Mouse (Mus musculus): Measurements from ENCODE around the gene Plcb4.

Plcb4 gene

DNA sequence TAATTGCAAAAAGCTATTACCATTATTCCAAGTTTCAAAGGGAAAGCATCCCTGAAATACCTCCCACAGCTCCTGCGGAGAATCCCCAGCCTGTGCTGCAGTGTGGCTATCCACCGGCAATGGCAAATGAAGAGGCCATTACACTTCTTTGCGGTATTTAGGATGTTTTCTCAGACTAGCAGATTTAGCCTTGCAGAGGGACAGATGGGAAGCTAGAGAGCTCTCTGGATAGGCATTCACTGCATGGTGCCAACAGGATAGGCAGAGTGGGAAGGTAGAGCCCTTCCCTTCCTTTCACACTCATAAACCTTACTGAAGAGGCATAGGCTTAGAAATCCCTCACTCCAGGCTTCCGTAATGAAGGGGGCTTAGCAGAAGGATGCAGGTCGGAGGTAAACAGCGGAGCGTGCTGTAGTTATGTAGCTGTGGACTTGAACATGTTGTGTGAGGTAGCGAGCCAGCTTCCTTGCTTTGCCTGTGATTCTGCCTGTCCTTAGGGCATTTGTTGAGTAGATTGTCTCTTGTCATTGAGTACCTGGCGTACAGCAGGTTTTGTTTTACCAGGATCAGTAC lies 144.2 kb downstream of the Plcb4 start:
- DNase-seq (ENCODE audit: low read depth in 2 of 2, low spot score in 2 of 2), result no peak

- DNase-seq (ENCODE audit: low read depth in 2 of 2, low spot score in 2 of 2), result no peak
These were observed 147.2 kb downstream of the Plcb4 start for GRCm38 (mm10) chr2:135805748-135806685.

DNA sequence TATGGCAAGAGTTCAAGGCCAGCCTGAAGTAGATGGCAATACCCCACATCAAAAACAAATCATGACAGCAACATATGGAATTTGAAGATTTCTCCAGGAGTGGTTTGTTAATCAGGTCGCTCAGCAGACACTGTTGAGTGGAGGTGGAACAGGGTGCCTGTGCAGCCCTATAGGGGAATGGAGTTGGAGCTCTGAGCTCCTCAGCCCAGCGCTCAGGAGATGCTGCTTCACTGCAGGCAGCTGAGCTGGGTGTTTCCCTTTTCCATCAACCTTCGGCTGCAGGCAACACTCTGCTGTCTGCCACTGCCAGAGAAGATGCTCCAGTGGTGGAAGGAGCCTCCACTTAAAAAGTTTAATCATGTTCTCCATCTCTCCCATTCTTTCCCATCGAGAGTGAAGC lies 149.5 kb downstream of the Plcb4 start:
- no peak for DNase-seq (ENCODE audit: low read depth in 2 of 2, low spot score in 2 of 2)

DNA sequence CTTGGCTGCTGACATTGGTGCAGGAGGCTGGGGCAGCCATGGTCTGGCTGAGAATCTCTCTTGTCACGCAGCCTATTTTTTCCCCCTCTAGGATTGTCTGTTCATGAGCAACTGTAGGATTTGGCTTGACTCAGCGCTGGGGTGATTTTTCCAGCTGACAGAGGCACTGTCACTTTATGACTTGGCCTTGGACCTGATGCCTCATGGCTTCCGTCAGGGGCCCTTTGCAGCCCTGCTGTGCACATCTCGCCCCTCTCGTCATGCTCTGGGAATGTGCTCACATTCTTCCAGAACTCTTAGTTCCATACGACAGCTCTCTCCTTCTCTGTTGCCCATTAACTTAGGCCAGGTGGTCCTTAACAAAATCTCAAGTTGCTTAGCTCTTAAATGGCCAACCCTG lies 152.0 kb downstream of the Plcb4 start:
- DNase-seq (ENCODE audit: low read depth in 2 of 2, low spot score in 2 of 2), result no peak

- DNase-seq (ENCODE audit: low read depth in 2 of 2, low spot score in 2 of 2), result no peak
These were observed 152.8 kb downstream of the Plcb4 start for GRCm38 (mm10) chr2:135811453-135812101.

DNA sequence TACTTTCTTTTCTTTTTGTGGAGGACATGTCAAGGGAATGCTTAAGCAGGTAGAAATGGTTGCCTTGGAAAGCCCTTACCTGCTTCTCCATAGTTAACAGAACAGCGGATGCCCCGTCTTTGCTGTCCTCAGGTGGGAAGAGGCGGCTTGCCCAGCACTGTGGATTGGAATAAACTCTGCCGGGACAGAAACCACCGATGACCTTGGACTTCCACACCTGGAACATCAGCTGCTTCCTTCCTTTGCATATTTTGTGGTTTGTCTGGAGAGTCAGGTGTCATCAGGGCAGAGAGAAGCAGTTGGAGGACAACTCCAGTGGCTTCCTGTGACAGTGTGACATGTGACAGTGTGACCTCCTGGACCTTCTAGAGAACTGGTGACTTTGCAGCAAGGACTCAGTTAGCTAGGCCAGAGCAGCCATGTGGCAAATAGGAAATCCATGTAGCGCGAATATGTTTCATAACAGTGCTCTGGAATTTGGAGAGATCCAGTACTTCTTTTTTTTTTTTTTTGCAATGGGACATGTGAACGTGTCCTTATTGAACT lies 154.0 kb downstream of the Plcb4 start:
- no peak for DNase-seq (ENCODE audit: low read depth in 2 of 2, low spot score in 2 of 2)

DNA sequence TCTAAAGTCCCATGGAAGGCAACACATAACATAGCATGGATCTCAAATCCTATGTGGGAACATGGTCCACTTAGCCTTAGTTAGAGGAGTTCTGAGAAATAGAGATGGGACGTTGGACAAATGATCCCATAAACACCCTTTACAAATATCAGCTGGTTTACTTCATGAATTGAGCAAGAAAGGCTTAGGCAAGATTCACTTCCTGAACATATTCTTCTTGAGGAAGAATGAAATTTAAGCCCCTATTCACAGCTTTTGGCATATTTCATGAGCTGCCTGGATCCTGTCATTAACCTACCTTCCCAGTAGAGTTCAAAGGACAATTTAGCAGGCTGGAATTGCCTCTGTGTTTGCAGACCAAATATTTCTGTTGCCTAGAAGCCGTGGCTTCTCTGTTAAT lies 161.9 kb downstream of the Plcb4 start:
- DNase-seq (ENCODE audit: low read depth in 2 of 2, low spot score in 2 of 2), result no peak

DNA sequence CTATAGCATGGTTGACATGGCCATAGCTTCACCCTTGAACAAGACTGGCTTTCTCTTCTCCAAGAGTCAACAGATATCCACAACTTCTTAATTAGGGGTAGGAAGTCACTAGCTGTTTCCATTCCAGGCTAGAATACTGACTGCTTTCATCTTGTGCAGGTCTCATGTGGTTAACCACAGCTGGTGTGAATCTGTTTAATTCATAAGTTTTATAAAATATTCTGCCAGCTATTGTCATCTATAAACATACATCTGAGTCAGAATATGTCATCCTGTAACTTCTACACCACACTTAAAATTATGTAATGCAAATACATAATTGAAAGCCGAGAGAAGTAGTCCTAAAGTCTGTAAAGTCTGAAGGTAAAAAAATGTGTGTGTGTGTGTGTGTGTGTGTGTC lies 164.9 kb downstream of the Plcb4 start:
- no peak for DNase-seq (ENCODE audit: low read depth in 2 of 2, low spot score in 2 of 2)

DNA sequence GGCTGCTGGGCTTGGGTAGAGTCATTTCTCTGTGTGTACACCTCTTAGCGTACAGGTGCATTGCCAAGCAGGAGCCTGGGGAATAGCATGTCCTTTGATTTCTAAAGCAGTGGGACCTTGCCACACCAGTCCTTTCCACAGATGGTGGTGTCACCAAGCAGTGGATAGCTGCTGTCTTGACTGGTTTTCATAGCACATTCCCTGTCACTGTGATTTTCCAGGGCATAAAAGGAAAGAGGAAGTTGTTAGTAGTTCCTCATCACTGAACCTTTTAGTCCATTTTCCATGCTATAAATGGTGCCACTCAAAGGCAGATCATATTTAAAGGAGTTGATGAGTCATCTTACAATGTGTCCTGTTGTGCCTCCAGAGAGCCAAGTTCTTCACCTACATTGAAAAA lies 165.9 kb downstream of the Plcb4 start:
- DNase-seq (ENCODE audit: low read depth in 2 of 2, low spot score in 2 of 2), result no peak

DNA sequence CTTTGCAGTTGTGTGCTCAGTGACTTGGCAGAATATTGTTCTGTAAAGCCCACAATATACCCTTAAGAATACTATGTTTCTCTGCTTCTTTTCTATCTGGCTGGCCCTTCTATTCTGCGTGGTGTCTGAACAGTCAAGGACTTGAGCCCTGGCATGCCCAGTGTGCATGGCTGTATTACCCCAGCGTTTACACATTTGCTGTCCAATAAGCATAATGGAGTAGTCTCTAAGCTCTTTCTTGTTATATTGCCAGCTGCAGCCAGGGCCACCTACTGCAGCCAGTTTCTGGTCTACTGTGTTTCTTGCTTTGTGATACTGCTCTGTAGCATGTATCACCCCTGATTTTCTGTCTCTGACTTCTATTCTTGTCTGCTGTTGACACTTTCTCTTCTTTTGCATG lies 166.8 kb downstream of the Plcb4 start:
- no peak for DNase-seq (ENCODE audit: low read depth in 2 of 2, low spot score in 2 of 2)

DNA sequence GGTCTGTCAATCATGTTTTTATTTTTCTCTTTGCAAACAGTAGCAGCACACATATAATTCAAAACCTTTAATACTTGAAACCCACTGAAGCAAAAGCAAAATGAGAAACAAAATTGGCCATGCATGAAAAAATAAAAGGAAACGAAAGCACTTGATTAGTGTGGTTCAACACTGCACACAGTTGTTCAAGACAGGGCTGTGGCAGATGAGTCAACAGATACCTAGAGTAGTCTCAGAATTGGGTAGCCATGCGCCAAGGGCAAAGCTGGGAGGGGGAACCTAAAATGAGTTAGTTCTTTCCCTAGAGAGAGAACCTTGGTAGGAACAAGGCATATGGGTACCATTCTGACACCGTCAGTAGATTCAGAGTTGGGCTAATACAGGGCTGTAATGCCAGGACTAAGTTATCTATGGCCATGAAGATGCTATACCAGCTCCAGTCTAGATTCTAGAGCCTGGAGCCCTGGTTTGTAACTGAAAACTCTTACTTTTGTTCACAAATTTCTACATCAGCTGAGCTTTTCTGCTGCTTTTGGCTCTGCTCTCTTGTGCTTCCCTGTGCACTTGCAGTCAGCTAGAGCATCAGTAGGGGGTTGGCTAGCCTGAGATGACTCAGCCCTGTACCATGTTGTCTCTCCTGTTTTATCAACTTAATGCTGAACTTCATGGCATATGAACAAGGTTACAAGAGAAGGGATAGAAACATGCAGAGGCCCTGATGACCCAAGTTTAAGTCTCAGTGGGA lies 168.0 kb downstream of the Plcb4 start:
- DNase-seq (ENCODE audit: low read depth in 2 of 2, low spot score in 2 of 2), result no peak

DNA sequence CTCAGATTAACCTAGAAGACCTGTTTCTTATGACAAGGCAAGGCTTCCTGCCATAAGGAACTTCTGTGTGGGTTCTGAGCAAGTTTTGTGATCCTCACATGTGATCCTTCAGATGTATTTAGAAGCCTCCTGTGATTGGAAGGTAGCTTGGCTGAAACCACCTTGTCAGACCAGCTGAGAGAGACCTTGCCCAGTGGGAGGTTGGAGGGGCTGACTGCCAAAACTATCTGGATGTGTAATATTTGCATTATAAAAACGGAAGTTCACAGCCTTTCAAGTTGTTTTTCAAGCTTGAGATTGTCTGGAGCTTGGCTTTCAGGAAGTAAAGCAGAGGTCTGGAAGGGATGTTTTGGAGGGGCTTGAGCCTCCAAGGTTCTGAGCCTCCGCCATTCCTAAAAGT lies 169.6 kb downstream of the Plcb4 start:
- DNase-seq (ENCODE audit: low read depth in 2 of 2, low spot score in 2 of 2), result no peak

DNA sequence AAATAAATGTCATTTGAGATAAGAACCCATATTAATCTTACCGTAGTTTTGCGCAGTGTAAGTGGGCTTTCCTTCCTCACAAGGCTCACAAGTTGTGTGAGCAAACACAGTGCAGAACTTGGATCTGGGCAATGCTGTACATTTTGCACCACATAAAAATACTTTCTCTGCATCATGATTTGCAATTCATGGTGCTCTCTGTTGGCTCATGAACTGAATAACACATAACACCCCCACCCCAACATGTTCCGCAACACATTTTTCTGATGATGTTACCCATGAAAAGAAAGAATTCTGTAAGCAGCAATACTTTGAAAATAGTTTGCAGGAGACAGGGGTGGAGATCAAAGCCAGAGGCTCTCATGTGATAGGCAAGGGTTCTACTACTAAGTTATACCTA lies 174.9 kb downstream of the Plcb4 start:
- DNase-seq (ENCODE audit: low read depth in 2 of 2, low spot score in 2 of 2), result no peak

DNA sequence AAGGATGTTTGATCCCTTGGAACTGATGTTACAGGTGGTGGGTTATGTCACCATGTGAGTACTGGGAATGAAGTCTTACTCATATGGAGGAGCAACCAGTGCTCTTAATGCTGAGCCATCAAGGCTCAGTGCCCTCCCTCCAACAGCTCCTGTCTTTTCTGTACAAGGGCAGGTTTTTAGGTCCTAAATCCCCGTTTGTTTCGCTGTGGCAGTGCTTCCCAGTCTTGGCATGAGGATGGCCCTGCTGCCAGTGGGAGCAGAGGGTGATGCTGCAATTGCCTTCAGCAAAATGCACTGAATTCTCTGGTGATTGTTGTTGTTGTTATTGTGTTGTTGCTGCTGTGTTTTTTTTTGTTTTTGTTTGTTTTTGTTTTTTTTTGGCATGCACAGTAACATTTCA lies 175.6 kb downstream of the Plcb4 start:
- no peak for DNase-seq (ENCODE audit: low read depth in 2 of 2, low spot score in 2 of 2)

DNA sequence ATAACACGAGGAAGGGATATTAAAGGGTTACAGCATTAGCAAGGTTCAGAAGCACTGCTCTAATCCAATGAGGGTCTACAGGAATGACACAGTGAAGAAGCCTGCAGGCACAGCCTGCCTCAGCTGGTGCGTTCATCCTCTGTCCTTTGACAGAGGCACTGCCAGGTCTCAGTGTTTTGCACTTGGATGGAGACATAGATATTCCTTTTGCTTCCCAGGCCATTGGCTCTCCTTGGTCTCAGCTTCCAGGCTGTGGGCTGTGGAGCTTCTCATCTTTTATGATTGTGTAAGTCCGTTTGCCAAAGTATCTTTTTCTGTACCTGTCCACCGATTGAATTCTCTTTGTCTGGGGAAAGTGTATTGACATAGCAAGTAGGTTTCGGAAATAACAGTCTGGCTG lies 177.1 kb downstream of the Plcb4 start:
- DNase-seq (ENCODE audit: low read depth in 2 of 2, low spot score in 2 of 2), result no peak

- DNase-seq (ENCODE audit: low read depth in 2 of 2, low spot score in 2 of 2), result no peak
These were observed 177.6 kb downstream of the Plcb4 start for GRCm38 (mm10) chr2:135836426-135836825.

DNA sequence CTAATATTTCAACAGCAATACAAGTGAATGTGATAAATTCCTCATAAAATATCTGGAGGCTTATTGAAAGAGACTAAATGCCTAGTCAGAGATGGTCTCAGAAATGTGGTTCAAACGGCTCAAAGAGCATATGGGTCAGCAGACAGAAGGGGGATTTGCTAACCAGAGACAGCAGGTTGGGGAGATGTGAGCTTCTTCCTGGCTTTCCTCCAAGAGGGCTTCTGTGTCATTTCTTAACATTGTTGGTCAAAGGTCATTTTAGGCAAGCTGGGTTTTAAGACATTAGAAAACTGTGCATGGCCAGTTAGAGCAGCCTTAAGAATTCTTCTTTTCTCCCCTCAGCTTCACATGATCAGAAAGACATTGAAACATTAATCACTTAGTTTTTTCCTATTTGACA lies 178.9 kb downstream of the Plcb4 start:
- no peak for DNase-seq (ENCODE audit: low read depth in 2 of 2, low spot score in 2 of 2)

GRCm38 (mm10) chr2:135838135-135838534 lies 179.3 kb downstream of the Plcb4 start:
- DNase-seq (ENCODE audit: low read depth in 2 of 2, low spot score in 2 of 2), result no peak

DNA sequence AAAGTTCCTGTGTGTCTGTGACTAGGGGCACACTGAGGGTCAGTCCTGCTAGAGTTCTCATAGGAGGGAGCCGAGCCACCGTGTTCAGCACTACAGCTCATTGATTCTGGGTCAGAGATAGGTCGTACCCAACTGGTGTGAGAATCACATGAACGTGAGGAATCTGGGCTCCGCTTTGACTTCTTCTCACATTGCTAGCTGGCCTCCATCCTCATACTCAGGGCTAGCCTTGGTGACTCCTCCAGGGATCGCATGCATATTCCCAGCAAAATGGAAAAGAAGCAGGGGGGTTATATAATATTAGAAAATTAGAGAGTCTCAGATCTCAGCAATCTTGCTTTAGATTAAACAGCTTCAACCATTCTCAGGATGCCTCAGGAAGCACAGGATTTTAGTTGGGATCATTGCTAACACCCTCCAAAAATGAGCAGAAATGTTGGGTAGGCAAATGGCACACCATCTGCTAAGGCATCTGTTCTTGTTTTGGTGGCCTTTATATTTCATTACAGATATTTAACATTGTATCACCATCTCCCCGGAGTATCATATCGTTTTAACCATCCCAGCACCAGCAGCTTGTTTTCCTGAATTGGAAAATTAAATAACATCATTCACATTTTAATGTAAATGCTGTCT lies 180.0 kb downstream of the Plcb4 start:
- no peak for DNase-seq (ENCODE audit: low read depth in 2 of 2, low spot score in 2 of 2)

DNA sequence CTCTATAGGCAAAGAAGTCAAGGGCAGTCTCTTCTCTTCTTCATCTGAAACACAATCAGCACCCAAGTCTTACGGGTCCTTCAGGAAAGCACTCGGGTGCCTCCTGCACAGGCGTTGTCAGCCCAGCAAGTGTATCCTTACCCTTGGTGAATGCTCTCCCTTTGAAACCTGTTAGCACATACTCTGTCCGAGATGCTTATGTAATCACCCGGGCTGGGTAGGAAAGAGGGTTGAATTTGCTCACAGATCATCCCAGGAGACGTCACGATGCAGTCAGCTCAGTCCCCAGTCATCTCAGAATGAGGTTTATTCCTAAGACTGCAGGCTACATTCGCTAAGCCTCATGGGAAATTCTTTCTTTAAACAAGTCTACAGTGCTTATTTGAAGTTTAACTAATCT lies 184.9 kb downstream of the Plcb4 start:
- DNase-seq (ENCODE audit: low read depth in 2 of 2, low spot score in 2 of 2), result no peak

- no peak for DNase-seq (ENCODE audit: low read depth in 2 of 2, low spot score in 2 of 2)
These were observed 188.1 kb downstream of the Plcb4 start for GRCm38 (mm10) chr2:135846903-135847302.
